Mouse (Mus musculus): ENCODE measurements around the gene Cacnb1. TPM values are rescaled to one million over a fixed set of nuclear protein-coding genes. Genes with fewer than 3 reads are reported as not detected.
A peak's percentile ranks its signal among the peaks of the same experiment; 100 is the strongest.

The Cacnb1 gene
- total RNA-seq, 4 experiments from 2014 or later: 123 to 145 (median 134) TPM

DNA sequence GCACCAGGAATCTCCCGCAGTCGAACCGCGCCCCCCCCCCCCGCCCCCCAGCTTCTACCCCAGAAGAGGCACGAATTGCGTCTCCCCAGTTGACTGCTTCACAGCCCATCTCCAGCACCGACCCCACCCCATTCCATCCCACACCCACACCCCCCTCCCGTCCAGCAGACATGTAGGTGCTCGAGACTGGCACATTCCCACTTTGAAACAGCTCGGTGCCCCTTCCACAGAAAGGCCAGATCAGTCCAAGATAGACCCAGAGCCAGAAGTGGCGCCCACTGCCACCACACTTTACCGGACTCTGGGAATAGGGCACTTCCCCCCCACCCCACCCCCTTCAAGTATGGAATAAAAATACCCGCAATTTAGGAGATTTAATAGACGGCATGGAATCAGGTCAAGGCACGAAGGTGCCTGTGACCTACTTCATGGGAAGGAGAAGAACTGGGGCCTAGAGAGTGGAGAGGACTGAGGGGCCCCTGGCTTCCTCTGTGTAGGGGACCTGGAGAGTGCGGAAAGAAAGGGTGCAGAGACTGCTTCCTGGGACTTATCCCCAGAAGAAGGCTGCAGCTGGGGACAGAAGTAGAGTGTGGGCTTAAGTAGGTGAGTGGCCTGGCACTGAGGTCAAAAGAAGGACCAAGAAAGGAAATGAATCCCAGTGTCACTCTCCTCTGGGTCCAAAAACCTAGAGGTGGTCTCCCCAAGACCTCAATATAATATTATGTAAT is 35.9 kb downstream of the Cacnb1 start:
- no peak for DNase-seq (ENCODE audit: low spot score in 2 of 2)

DNA sequence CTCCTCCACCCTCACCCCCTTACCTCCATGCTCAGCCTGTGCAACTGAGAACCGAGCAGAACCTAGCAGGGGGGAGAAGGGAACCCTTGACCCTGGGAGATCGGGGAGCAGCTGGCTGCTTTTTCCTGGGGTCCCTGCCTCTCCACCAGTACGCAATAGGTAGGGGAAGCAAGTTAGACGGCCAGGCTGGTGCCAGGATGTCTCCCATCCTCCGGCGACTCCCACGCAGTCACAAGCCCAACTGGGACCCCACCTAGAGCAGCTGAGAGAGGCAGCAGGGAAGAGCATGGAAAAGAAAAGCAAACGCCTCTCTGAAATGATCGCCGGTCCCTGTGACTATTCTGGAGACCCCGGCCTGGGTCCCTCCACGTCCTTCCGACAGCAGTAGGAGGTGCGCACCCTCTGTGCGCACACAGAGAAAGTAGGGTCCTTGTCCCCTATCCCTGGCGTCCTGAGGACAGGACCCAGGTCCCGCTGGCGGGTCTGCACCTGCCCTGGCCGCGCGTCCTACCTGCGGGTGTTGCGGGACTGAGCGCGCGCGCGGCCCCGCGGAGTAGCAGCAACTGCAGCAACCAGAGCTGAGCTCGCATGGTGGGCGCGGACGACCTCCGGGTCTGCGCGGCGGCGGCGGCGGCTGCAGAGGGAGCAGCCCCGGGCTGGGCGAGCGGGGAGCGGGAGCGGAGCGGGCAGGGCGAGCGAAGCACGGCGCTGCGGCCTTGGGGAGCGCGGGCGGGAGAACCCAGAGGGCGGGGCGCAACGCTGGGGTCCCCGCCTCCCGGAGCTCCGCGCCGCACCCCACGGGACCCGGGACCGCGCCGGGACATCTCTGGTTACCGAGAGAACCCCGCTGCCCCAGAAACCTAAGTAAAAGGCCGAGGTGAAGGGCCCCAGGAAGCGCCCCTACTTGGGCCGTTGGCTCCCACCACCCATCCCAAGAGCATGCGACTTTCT is 36.8 kb downstream of the Cacnb1 start, which contains the start of gene Plxdc1:
Gene Plxdc1 (minus strand): TSS at position 718 of the 951 bp plus-strand sequence.
- DNase-seq (ENCODE audit: low spot score in 2 of 2): no peak

DNA sequence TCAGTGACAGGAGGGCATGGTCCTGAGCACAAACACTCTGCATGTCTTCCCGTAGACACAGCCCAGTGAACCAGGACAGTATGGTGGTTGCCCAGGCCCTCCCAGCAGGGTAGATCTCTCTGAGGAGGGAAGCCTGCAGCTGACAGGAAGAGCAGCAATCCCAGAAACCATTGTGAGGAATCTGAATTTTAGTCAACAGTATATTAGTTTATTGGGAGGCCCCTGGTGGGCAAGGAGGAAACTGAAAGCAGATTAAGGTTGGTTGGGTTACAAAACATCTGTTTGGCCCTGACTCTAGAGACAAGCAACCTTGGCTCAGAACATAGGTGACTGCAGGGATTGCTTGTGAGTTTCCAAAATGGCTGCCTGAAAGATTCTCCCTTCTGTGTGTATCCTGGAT is 38.9 kb downstream of the Cacnb1 start:
- no peak for DNase-seq (ENCODE audit: low spot score in 2 of 2)

DNA sequence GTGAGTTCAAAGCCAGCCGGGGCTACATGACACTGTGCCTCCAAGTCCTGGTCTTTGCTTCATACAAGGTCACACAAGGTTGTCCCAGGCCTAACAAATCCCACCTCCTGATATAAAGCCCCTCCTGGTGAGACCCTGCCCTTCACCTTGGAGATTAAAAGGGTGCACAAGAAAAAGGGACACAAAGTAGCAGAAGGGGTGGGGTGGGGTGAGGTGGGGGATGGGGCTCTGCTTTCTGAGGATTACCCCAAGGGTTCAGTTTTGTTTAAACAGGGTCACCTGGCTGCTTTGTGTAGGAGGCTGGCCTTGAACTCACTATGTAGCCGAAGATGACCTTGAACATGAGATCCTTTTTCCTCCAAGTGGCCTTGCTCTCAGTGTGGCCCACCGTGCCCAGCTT is 39.3 kb downstream of the Cacnb1 start:
- no peak for DNase-seq (ENCODE audit: low spot score in 2 of 2)

DNA sequence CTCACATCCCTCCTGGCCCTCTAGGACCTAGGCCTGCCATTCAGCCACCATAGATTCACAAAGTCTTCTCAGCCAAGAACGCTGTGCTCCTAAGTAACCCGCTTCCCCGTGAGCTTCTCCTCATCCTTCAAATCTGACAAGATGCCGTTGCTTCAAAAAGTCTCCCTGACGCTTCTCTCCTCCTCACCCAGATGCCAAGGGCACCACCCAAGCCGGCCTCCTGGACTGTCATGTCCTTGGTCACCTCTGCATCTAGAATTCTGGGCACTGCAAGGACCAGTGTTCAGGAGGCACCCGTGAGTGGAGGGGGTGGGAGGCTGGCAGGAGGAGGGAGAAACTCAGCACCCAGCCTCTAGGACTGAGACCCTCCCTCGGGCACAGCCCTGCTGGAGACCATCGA is 40.1 kb downstream of the Cacnb1 start:
- DNase-seq (ENCODE audit: low spot score in 2 of 2): no peak

DNA sequence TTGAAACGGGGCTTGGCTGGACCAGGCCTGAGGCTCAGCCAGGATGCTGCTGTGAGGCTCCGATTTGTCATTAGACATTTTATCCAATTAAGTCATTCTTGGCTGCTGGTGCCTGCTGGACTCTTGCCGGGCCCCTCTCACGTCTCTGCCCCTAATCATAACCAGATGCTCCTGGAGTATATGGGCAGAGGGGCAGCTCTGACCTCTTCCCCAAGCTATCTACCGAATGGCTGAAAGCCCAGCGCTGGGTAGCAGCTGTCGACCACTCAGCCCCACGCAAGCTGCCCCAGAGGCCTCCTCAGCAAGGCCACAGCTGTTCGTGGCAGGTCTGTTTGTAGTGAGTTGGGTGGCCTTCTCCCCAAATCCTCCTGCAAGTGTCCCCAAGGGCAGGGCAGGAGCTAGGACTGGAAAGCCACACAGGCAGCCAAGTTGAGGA is 42.3 kb downstream of the Cacnb1 start:
- no peak for DNase-seq (ENCODE audit: low spot score in 2 of 2)

DNA sequence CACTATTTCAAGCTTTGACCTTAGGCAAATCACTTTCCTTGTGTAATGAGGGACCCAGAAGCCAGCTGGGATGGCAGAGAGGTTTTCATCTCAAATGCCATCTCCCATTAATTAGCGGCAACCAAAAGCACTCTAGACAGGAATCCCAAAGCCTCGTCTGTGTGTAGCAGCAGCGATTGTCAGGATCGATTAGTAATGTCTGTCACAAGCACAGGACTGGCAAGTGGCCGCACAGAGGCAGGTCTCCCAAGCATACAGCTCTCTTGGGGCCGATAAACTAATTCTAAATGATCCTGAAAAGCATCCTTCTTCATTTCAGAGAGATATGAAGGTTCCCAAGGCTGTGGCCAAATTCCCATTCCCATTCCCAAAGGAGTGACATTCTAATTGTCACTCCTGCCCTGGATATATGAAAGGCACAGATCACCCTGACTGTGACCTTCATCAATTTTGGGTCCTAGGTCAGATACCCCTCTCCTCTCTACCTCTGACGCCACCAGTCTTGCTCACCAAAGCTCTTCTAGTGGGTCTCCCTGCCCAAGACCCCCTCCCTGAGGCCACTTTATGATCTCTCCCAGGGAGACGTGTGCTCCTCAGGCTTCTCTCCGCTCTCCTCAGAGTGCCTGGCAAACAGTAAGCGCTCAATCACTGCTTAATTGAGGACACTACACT is 42.9 kb downstream of the Cacnb1 start:
- no peak for DNase-seq (ENCODE audit: low spot score in 2 of 2)

DNA sequence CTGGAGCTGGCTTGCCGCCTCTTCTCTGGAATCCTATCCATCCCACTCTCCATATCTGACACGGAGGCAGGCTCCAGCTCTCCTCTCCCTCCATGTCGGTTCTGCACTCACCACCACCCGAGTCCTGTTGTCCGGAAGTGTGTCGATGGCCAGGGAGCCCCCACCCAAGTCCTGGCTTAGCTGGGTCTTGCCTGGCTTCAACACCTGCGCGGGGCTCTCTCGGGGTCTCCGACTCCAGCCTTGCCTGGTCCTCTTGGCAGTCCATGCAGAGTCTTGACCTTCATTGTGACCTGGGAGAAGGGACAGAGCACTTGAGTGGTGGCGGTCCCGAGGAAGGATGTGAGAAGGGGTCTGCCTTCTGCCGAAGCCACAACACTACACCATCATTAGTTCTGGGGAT is 44.4 kb downstream of the Cacnb1 start:
- no peak for DNase-seq (ENCODE audit: low spot score in 2 of 2)

DNA sequence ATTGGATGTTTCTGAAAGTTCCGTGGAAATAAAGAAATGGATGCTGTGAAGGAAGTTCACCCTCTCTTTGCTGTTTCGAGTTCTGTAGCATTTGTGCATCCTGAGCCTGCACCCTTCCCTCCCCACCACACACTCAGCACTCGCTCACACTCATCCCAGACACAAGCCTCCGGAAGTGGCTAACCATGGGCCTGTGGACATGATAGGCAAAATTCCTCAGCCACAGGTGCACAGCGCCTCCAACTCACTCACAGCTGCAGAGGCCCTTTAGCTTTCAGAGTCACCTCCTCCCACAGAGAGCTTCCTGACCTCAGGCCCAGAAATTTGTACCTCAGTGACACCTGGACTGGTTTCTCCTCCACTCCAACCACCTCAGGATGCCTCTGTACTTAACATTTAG is 45.0 kb downstream of the Cacnb1 start:
- no peak for DNase-seq (ENCODE audit: low spot score in 2 of 2)

DNA sequence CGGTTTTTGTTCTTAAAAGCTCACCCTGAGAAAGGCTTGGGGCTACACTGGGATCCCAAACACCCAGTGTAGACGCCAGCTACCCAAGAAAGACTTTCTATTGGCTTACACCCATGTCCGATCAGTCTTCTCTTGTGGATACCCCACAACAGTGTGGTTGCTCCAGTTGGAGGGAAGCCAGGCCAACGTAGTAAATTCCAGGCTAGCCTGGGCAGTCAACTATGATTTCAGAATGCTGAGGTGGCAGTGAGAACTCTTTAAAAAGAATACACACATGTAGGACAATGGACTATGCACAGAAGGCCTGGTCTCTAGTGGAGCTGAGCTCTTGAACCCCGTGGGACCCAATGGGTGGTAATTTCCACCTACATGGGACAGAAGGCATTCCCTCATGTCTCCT is 48.1 kb downstream of the Cacnb1 start:
- DNase-seq (ENCODE audit: low spot score in 2 of 2): no peak

DNA sequence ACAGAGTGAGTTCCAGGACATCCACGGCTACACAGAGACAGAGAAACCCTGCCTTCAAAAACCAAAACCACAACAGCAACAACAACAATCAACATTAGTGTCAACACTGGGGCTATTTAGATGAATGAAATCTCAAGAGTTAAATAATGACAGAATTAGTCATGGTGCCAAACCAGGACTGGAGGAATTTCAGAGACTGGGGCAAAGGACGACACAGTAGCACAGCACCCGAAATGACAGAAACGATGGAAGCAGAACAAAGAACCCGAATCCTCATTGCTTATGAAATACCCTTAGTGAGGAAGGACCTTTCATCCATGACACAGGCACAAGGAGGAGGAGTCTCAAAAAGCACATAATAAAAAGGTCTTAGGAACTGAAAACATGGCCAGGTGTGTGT is 48.7 kb downstream of the Cacnb1 start:
- no peak for DNase-seq (ENCODE audit: low spot score in 2 of 2)

DNA sequence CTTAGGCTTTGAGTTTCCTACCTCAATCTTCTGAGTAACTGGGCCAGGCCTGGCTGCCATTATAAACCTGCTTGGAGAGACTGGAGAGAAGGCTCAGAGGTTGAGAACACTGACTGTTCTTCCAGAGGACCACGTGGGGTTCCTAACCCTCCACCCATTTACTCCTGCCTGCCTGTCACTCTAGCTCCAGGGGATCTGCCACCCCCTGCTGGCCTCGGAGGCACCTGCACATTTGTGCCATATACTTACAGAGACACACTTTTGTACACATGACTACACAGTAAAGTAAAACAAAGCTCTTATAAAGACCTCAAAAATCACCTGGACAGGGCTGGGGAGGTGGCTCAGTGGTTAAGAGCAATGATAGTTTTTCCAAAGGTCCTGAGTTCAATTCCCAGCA is 50.4 kb downstream of the Cacnb1 start:
- DNase-seq (ENCODE audit: low spot score in 2 of 2): no peak

DNA sequence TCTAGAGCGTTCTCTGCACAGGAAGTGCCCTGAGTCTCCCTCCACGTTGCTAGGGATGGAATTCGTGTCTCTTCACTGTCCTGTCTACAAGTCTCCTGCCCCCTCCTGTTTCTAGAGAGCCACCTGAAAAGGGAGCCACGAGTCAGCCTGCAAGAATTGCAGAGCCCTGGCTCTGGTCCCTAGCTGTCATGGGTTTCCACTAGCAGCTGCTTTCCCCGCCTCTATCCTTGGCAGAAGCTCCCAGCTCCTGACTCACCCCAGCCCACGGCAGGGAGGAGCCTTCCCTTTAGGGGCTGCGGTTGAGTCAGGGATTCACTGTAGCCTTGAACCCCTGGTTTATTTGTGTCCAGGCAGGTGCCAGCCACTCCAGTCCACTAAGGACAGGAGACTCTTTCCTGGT is 51.6 kb downstream of the Cacnb1 start:
- DNase-seq (ENCODE audit: low spot score in 2 of 2): peak; percentile 83

DNA sequence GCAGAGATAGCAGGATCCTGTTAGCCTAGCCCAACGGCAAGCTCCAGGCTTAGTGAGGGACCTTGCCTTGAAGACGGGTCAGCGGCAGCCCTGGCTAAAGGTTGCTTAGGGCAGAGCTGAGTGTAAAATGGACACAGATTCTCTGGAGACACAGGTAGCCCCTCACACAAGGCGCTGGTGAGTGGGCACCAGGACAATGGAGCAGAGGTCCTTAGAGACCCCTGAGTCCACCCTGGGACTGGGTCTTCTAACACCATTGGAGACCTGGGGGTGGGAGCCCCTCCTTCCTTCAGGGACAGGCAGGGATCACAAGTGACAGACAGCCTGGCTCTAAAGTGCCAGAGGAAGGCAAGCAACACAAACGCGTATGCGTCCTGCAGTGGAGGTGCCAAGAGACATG is 52.1 kb downstream of the Cacnb1 start:
- DNase-seq (ENCODE audit: low spot score in 2 of 2): no peak

DNA sequence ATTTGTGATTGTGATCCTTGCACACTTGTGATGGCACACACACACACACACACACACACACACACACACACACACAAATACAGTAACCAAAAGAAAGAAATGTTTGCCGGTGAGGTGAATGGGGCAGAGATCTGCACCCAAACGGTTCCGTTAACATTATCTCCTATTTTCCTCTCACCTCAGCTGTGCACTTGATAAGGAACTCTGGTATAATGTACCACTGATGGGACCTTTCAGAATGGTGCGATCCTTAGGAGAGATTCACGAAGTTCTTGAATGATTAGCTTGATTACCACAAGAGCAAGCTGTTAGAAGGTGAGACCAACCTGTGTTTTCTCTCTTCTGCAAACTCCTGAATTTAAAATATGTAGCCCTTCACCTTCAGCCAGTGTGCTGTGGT is 54.4 kb downstream of the Cacnb1 start:
- no peak for DNase-seq (ENCODE audit: low spot score in 2 of 2)

DNA sequence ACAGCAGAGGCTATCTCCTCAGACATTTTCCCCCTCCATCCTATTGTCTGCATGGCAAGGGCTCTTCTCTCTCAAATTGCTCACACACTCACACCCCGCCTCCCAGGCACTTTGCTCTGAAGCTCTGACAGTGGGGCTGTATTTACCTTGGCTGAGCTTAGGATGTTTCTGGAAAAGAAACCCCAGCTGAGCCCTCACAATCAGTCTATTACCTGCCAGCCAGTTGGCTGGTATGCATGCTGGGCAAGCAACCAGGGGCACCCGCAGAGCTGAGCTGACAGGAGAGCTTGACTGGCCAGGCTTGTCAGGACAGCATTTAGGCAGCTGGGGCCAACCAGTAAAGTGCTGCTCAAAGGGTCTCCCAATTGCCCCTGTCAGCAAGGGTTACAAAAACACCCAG is 55.7 kb downstream of the Cacnb1 start:
- DNase-seq (ENCODE audit: low spot score in 2 of 2): no peak

DNA sequence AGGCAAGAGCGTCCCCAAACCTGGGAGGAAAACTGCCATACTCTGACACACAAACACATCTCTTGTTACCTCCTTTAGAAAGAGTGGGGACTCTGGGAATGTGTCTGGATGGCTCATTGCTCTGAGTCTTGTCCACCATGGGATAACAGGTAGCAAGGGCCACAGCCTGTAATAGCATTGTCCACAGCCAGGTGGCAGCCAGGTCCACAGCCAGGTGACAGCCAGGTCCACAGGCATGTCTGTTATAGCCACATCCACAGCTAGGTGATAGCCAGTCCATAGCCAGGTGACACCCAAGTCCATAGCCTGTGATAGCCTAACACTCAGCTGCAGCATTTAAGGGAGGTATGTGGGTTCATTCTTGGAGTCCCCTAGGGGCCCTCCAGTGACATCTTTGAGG is 61.9 kb downstream of the Cacnb1 start:
- no peak for DNase-seq (ENCODE audit: low spot score in 2 of 2)

DNA sequence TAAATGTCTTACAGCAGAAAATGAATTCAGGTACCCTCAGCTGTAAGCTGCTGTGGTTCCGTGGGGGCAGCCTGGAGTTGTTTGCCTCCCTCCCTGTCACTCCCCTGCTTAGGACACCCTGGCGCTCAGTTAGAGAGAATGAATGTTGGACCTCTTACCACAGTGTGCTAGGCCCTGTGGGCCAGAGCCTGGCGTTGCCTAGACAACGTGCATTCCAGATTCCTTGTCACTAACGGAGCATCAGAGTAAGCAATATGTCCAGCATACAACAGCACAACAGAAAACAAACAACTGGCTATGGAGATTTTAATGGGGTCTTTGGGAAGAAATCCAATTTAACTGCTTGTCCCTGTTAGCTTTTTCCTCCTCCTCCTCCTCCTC is 63.5 kb downstream of the Cacnb1 start:
- peak in 1 of 2 experiments; percentile 41 for DNase-seq (ENCODE audit: low spot score in 2 of 2)

DNA sequence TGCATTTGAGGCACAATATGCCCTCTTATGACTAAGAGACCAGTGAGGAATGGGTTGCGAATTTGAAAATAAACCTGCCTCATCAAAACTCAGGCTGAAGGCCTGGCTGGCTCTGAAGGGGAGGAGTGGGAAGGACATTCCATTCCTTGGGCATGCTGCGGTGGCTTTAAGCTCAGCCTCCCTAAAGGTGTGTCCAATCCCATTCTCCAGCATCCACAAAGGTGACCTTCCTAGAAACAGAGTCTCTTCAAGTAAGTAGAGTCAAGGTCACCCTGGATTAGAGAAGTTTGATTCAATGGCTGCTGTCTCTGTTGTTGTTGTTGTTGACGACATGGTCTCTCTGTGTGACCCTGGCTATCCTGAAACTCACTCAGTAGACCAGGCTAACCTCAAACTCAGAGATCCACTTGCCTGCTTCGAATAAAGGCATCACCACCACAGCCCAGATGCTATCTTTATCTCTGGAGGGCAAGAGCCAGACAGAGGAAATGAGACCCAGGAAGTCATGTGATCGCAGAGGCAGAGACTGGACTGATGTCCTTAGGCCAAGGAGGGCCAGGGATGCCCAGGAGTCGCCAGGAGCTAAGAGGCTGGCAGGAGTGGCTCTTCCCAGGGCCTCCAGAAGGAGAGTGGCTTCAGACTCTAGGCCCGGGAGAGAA is 64.1 kb downstream of the Cacnb1 start:
- no peak for DNase-seq (ENCODE audit: low spot score in 2 of 2)

DNA sequence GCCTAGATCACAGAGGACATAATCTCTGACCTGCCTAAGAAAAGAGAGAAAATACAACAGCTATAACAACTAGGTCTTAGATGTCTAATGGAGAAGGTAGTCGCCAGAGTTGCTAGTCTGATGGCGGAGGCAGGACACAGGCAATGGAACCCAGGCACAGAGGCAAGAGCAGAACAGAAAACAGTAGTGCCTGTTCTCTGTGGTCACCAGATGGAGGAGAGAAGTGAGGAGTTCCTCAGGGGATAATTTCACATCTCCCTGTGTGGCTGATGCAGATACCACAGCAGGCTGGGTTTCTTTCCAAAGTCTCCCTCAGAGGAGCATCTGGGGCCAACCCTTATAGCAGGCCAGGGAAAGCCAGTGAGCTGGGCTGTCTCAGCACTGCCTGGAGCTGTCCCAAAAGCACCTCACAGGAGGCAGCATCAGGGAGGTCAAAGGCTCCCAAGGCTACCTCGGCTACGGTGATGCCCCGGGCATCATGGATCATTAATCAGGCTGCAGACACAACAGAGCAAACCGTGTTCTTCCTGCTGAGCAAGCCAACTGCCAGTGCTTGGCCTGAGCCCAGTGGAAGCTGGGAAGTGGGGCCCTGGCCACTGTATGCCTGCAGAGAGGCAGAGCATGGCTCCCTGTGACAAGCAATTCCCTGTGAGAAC is 65.8 kb downstream of the Cacnb1 start:
- DNase-seq (ENCODE audit: low spot score in 2 of 2): no peak

DNA sequence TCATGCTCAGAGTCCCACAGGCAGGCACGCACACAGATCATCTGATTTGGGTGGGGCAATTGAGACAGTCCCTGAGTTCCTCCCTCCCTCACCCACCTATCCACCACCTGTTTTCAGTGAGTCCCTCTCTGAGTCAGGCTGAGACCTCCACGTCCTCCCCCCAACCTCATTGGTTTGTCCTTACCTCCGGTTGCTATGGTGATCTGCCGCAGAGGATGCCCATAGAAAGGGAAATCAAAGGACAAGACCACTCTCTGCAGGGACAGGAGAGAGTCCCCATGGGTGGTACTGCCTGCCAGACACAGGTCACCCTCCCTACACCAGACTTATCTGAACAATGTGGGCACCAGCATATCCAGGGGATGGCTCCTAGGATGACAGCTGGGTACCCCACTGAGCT is 66.9 kb downstream of the Cacnb1 start:
- no peak for DNase-seq (ENCODE audit: low spot score in 2 of 2)

Data from layer of hippocampus, adult 8-10 months (tissue).